Mouse (Mus musculus) lung, adult 2 months (tissue): ENCODE measurements around the gene Scn11a. TPM values are rescaled to one million over a fixed set of nuclear protein-coding genes. Genes with fewer than 3 reads are reported as not detected.
A peak's percentile ranks its signal among the peaks of the same experiment; 100 is the strongest.

Source experiments
- DNase-seq: peaks from one replicate; pipeline ENCODE4 v3.0.0; 2022
- H3K4me1 ChIP-seq: fragments of 200-500 bp; 2 replicates; pipeline ENCODE4 v1.6.1; 2011; ENCODE audit warnings: low read length; ENCODE audit not compliant: control insufficient read depth, insufficient read depth
- H3K4me3 ChIP-seq: fragments of 200-500 bp; replicated peaks from 2 replicates; pipeline ENCODE3; 2011; ENCODE audit warnings: low read depth, mild to moderate bottlenecking, control low read depth, low read length; ENCODE audit errors: extremely low read depth
- CTCF ChIP-seq: fragments of 200-500 bp; IDR thresholded peaks from 2 replicates; pipeline ENCODE4 v1.5.1; 2011; ENCODE audit warnings: mild to moderate bottlenecking, low read length, control low read depth; ENCODE audit not compliant: insufficient read depth
- POLR2A ChIP-seq: fragments of 200-500 bp; IDR thresholded peaks from 2 replicates; pipeline ENCODE4 v1.6.1; 2011; ENCODE audit warnings: low read depth, mild to moderate bottlenecking, control low read depth, low read length, borderline replicate concordance; ENCODE audit errors: extremely low read depth
- WGBS: fragments of 180-500 bp; shearing (Covaris S2); methylation state at CpG from one replicate; pipeline ENCODE4 v1.1.7; 2018; 5-methylcytosine and 5-hydroxymethylcytosine counted together
- polyA plus RNA-seq: library from polyadenylated mRNA; depleted of rRNA; stranded (reverse); fragments of >200 nt; gene quantifications from 2 replicates; pipeline ENCODE4 v1.2.3, GENCODE M21; 2012

Scn11a gene
- polyA plus RNA-seq, 1 experiment, result 0.02 TPM

GRCm38 (mm10) chr9:119842541-119843169, 17.4 kb upstream of the Scn11a start:
- H3K4me1 ChIP-seq, result no peaks in the 10 kb centered on the region
- no peak overlapping the region for H3K4me3 ChIP-seq
- 39% methylated on average over 4 of the region's 4 CpGs for WGBS
- DNase-seq, result no peak
- TF ChIP-seq CTCF, result no peak
- no peak for TF ChIP-seq POLR2A

- no peak overlapping the region for H3K4me3 ChIP-seq
- TF ChIP-seq CTCF (no peak), POLR2A (no peak)
- 33% methylated on average over 6 of the region's 6 CpGs for WGBS
- H3K4me1 ChIP-seq, result no peaks in the 10 kb centered on the region
- DNase-seq, result no peak
These were observed 16.8 kb upstream of the Scn11a start for GRCm38 (mm10) chr9:119842091-119842490.

GRCm38 (mm10) chr9:119841159-119841558, 15.9 kb upstream of the Scn11a start:
- no peak for DNase-seq
- no peaks in the 10 kb centered on the region for H3K4me1 ChIP-seq
- TF ChIP-seq CTCF (no peak), POLR2A (no peak)
- WGBS, result 67% methylated on average over 6 of the region's 6 CpGs
- H3K4me3 ChIP-seq, result no peak overlapping the region

GRCm38 (mm10) chr9:119835581-119836125, 10.4 kb upstream of the Scn11a start:
- Histone ChIP-seq H3K4me1 (no peaks in the 10 kb centered on the region), H3K4me3 (no peak overlapping the region)
- WGBS, result 48% methylated on average over 9 of the region's 9 CpGs
- TF ChIP-seq CTCF, result no peak
- TF ChIP-seq POLR2A, result no peak
- DNase-seq, result no peak

- Histone ChIP-seq H3K4me1 (no peaks in the 10 kb centered on the region), H3K4me3 (no peak overlapping the region)
- DNase-seq, result no peak
- TF ChIP-seq POLR2A (no peak), CTCF (no peak)
- WGBS, result 65% methylated on average over 2 of the region's 2 CpGs
These were observed 5.7 kb upstream of the Scn11a start for GRCm38 (mm10) chr9:119831001-119831400.

GRCm38 (mm10) chr9:119823722-119824121, 1.5 kb downstream of the Scn11a start:
- Histone ChIP-seq H3K4me3 (no peak overlapping the region), H3K4me1 (0 out of 2 replicates have a peak, but pooled peaks cover 2% of the 10 kb centered on the region)
- TF ChIP-seq POLR2A (no peak), CTCF (no peak)
- 22% methylated on average over 9 of the region's 9 CpGs for WGBS
- DNase-seq, result no peak

GRCm38 (mm10) chr9:119813631-119814030, 11.6 kb downstream of the Scn11a start:
- Histone ChIP-seq H3K4me3 (no peak overlapping the region), H3K4me1 (no peaks in the 10 kb centered on the region)
- 95% methylated on average over 5 of the region's 5 CpGs for WGBS
- no peak for TF ChIP-seq CTCF
- no peak for TF ChIP-seq POLR2A
- no peak for DNase-seq

GRCm38 (mm10) chr9:119806491-119806890, 18.8 kb downstream of the Scn11a start:
- TF ChIP-seq CTCF (peak; percentile 18; the same call in 1 of the 2 replicates), POLR2A (no peak)
- Histone ChIP-seq H3K4me3 (no peak overlapping the region), H3K4me1 (no peaks in the 10 kb centered on the region)
- no peak for DNase-seq
- WGBS, result 81% methylated on average over 2 of the region's 2 CpGs

GRCm38 (mm10) chr9:119804501-119804847, 20.8 kb downstream of the Scn11a start:
- Histone ChIP-seq H3K4me1 (no peaks in the 10 kb centered on the region), H3K4me3 (no peak overlapping the region)
- DNase-seq, result no peak
- TF ChIP-seq POLR2A (no peak), CTCF (no peak)
- 71% methylated on average over 11 of the region's 11 CpGs for WGBS

- Histone ChIP-seq H3K4me3 (no peak overlapping the region), H3K4me1 (no peaks in the 10 kb centered on the region)
- no peak for DNase-seq
- 67% methylated on average over 15 of the region's 15 CpGs for WGBS
- TF ChIP-seq CTCF, result no peak
- no peak for TF ChIP-seq POLR2A
These were observed 21.3 kb downstream of the Scn11a start for GRCm38 (mm10) chr9:119803845-119804500.
